11 mouse cellular contexts compared by ENCODE assay signal in genomic region chr10:62401641-62402111, GRCm38 (mm10). TPM values are rescaled to one million over a fixed set of nuclear protein-coding genes. Genes with fewer than 3 reads are reported as not detected.
DNase-seq lines count a peak whose midpoint lies in the region; ATAC-seq and TF ChIP-seq lines count a peak whose summit lies in the region.
"Had no signal": no experiment of that assay in that cellular context is flagged by ENCODE, and none has a peak within 500 bp of the region (broad histone marks: within the 10 kb centered on the region; RNA-seq: fewer than 3 reads in every experiment).

No protein-coding gene starts in this region.

- no peak overlapping the region for H3K4me3 ChIP-seq in forebrain, embryonic 16.5 days (replicated peaks; ENCODE audit: low read length)
- no peak overlapping the region for H3K4me3 ChIP-seq in forebrain, embryonic 12.5 days (replicated peaks)
- H3K4me3 ChIP-seq in midbrain, postnatal 0 days (ENCODE audit: low read depth, low read length), result no peak overlapping the region
- no peak overlapping the region for H3K4me3 ChIP-seq in midbrain, embryonic 16.5 days (ENCODE audit: low read depth, low read length)
- H3K4me3 ChIP-seq: embryonic facial prominence, embryonic 10.5 days; megakaryocyte, embryonic 14.5 days had no signal

- DNase-seq in midbrain, postnatal 0 days (ENCODE audit: low spot score), result peak; percentile 24
- peak; percentile 66 for DNase-seq in gastrocnemius, postnatal 14 days
- peak; percentile 35 for DNase-seq in right cerebral cortex, postnatal 4 days
- no peak for DNase-seq in yolk sac, embryonic 10.5 days (ENCODE audit: low spot score)
- no peak for DNase-seq in urinary bladder, postnatal 10 days (ENCODE audit: low spot score)
- DNase-seq: kidney, adult 2 months had no signal

- H3K27me3 ChIP-seq in forebrain, embryonic 16.5 days (replicated peaks; ENCODE audit: control insufficient read depth, insufficient read depth, low read length), result no peaks in the 10 kb centered on the region
- H3K27me3 ChIP-seq in forebrain, embryonic 12.5 days, result 0 out of 2 replicates have a peak, but pooled peaks cover 4% of the 10 kb centered on the region
- no peaks in the 10 kb centered on the region; the same call in 1 of the 2 replicates for H3K27me3 ChIP-seq in midbrain, postnatal 0 days (ENCODE audit: insufficient read depth, low read length)
- no peaks in the 10 kb centered on the region for H3K27me3 ChIP-seq in midbrain, embryonic 16.5 days (ENCODE audit: control insufficient read depth, insufficient read depth, low read depth, low read length)

- H3K4me2 ChIP-seq in forebrain, embryonic 16.5 days (ENCODE audit: low read length), result no peak overlapping the region
- H3K4me2 ChIP-seq in forebrain, embryonic 12.5 days, result no peak overlapping the region
- no peak overlapping the region for H3K4me2 ChIP-seq in midbrain, postnatal 0 days (ENCODE audit: low read depth, low read length, poor library complexity, severe bottlenecking)
- no peak overlapping the region for H3K4me2 ChIP-seq in midbrain, embryonic 16.5 days (ENCODE audit: low read length)

- H3K27ac ChIP-seq in forebrain, embryonic 16.5 days (ENCODE audit: low read length), result no peak overlapping the region
- H3K27ac ChIP-seq in forebrain, embryonic 12.5 days, result no peak overlapping the region
- H3K27ac ChIP-seq in midbrain, postnatal 0 days (ENCODE audit: low read depth, low read length), result no peak overlapping the region
- no peak overlapping the region for H3K27ac ChIP-seq in midbrain, embryonic 16.5 days (ENCODE audit: low read length)
- H3K27ac ChIP-seq: embryonic facial prominence, embryonic 10.5 days had no signal

- TF ChIP-seq CTCF in midbrain, postnatal 0 days (IDR thresholded peaks at IDR 0.05), result no peak

- H3K36me3 ChIP-seq in forebrain, embryonic 16.5 days (ENCODE audit: control insufficient read depth, insufficient read depth), result no peaks in the 10 kb centered on the region
- no peaks in the 10 kb centered on the region for H3K36me3 ChIP-seq in forebrain, embryonic 12.5 days (replicated peaks)
- no peaks in the 10 kb centered on the region for H3K36me3 ChIP-seq in midbrain, postnatal 0 days (ENCODE audit: insufficient read depth, low read length)
- H3K36me3 ChIP-seq in midbrain, embryonic 16.5 days (ENCODE audit: control insufficient read depth, insufficient read depth, low read length), result no peaks in the 10 kb centered on the region
- H3K36me3 ChIP-seq: embryonic facial prominence, embryonic 10.5 days had no signal

- H3K9me3 ChIP-seq in forebrain, embryonic 16.5 days (ENCODE audit: control insufficient read depth, low read length), result no peaks in the 10 kb centered on the region
- no peaks in the 10 kb centered on the region for H3K9me3 ChIP-seq in forebrain, embryonic 12.5 days
- no peaks in the 10 kb centered on the region for H3K9me3 ChIP-seq in midbrain, postnatal 0 days (ENCODE audit: low read length)
- H3K9me3 ChIP-seq in midbrain, embryonic 16.5 days (replicated peaks; ENCODE audit: control insufficient read depth, low read length, poor library complexity, severe bottlenecking), result no peaks in the 10 kb centered on the region
- H3K9me3 ChIP-seq: embryonic facial prominence, embryonic 10.5 days; megakaryocyte, embryonic 14.5 days had no signal

- intact Hi-C loops in gastrocnemius, postnatal 14 days (cut with DNase I; ENCODE audit: low total_unique reads), result loop anchor here (10.0 kb wide), 1 partner anchor 57 kb away; no protein-coding TSS in a partner anchor

- H3K4me1 ChIP-seq in forebrain, embryonic 16.5 days (replicated peaks; ENCODE audit: control insufficient read depth, insufficient read depth, low read length), result no peaks in the 10 kb centered on the region
- H3K4me1 ChIP-seq in forebrain, embryonic 12.5 days, result peaks cover 4% of the 10 kb centered on the region; the same call in 1 of the 2 replicates
- no peaks in the 10 kb centered on the region; the same call in 1 of the 2 replicates for H3K4me1 ChIP-seq in midbrain, postnatal 0 days (ENCODE audit: insufficient read depth, low read length)
- H3K4me1 ChIP-seq in midbrain, embryonic 16.5 days (ENCODE audit: control insufficient read depth, insufficient read depth, low read length), result peaks cover 5% of the 10 kb centered on the region

- ATAC-seq in forebrain, embryonic 16.5 days, result peak; percentile 49
- no peak for ATAC-seq in forebrain, embryonic 12.5 days (ENCODE audit: low FRiP score)
- ATAC-seq in midbrain, postnatal 0 days (ENCODE audit: low FRiP score), result 0 out of 2 replicates have a peak, but pooled peaks have one; percentile 38
- ATAC-seq in midbrain, embryonic 16.5 days, result no peak

- H3K9ac ChIP-seq in forebrain, embryonic 16.5 days (replicated peaks; ENCODE audit: low read depth, low read length), result no peak overlapping the region
- H3K9ac ChIP-seq in forebrain, embryonic 12.5 days, result no peak overlapping the region
- no peak overlapping the region for H3K9ac ChIP-seq in midbrain, postnatal 0 days (replicated peaks; ENCODE audit: low read length, poor library complexity, severe bottlenecking)
- H3K9ac ChIP-seq in midbrain, embryonic 16.5 days (ENCODE audit: low read depth, low read length), result no peak overlapping the region

- 74% methylated on average over 19 of the region's 19 CpGs for WGBS in forebrain, embryonic 16.5 days
- 89% methylated on average over 19 of the region's 19 CpGs for WGBS in forebrain, embryonic 12.5 days
- 78% methylated on average over 19 of the region's 19 CpGs for WGBS in midbrain, postnatal 0 days
- 86% methylated on average over 19 of the region's 19 CpGs for WGBS in midbrain, embryonic 16.5 days

RNA-seq across cellular contexts. Expression of gene Hkdc1, which starts 20.6 kb away (rescaled TPM):
- 0.11 and 0.28 TPM in 2 replicates for polyA plus RNA-seq in forebrain, embryonic 16.5 days (2015; fragmentation: Nextera tagmentation; extraction: Ambion mirVana)
- 0.11 and 0.28 TPM in 2 replicates for polyA plus RNA-seq in forebrain, embryonic 12.5 days (2016; fragmentation: Nextera tagmentation; extraction: Ambion mirVana)
- total RNA-seq in midbrain, postnatal 0 days (2014; rRNA removed), result 0.44 and 0.47 TPM in 2 replicates
- polyA plus RNA-seq in midbrain, postnatal 0 days (2015; fragmentation: Nextera tagmentation; extraction: Ambion mirVana), result 0.29 and 0.46 TPM in 2 replicates
- polyA plus RNA-seq in midbrain, embryonic 16.5 days (2015; fragmentation: Nextera tagmentation; extraction: Ambion mirVana), result 0.37 and 0.51 TPM in 2 replicates
- under 1 TPM; 0.09 to 0.14 TPM for total RNA-seq in gastrocnemius, postnatal 14 days (2021)

RNA-seq across cellular contexts. Expression of gene Hk1, which starts 22.0 kb away (rescaled TPM):
- 105 and 107 TPM in 2 replicates for polyA plus RNA-seq in forebrain, embryonic 16.5 days (2015; fragmentation: Nextera tagmentation; extraction: Ambion mirVana)
- polyA plus RNA-seq in forebrain, embryonic 12.5 days (2016; fragmentation: Nextera tagmentation; extraction: Ambion mirVana), result 38.5 and 43.3 TPM in 2 replicates
- 103 and 119 TPM in 2 replicates for total RNA-seq in midbrain, postnatal 0 days (2014; rRNA removed)
- polyA plus RNA-seq in midbrain, postnatal 0 days (2015; fragmentation: Nextera tagmentation; extraction: Ambion mirVana), result 157 and 163 TPM in 2 replicates
- polyA plus RNA-seq in midbrain, embryonic 16.5 days (2015; fragmentation: Nextera tagmentation; extraction: Ambion mirVana), result 142 and 155 TPM in 2 replicates
- 10 to 100 TPM; 12.6 to 16.3 TPM for total RNA-seq in gastrocnemius, postnatal 14 days (2021)

RNA-seq across cellular contexts. Expression of gene 4930507D05Rik, which starts 47.6 kb away (rescaled TPM):
- 0.81 and 1.1 TPM in 2 replicates for polyA plus RNA-seq in forebrain, embryonic 16.5 days (2015; fragmentation: Nextera tagmentation; extraction: Ambion mirVana)
- polyA plus RNA-seq in forebrain, embryonic 12.5 days (2016; fragmentation: Nextera tagmentation; extraction: Ambion mirVana), result 0.65 and 0.88 TPM in 2 replicates
- total RNA-seq in midbrain, postnatal 0 days (2014; rRNA removed), result 1.7 and 2.7 TPM in 2 replicates
- polyA plus RNA-seq in midbrain, postnatal 0 days (2015; fragmentation: Nextera tagmentation; extraction: Ambion mirVana), result 1.2 and 1.5 TPM in 2 replicates
- polyA plus RNA-seq in midbrain, embryonic 16.5 days (2015; fragmentation: Nextera tagmentation; extraction: Ambion mirVana), result 1.2 and 1.4 TPM in 2 replicates
- under 1 TPM; 0.16 to 0.23 TPM for total RNA-seq in gastrocnemius, postnatal 14 days (2021)

RNA-seq across cellular contexts. Expression of gene Supv3l1, which starts 47.9 kb away (rescaled TPM):
- polyA plus RNA-seq in forebrain, embryonic 16.5 days (2015; fragmentation: Nextera tagmentation; extraction: Ambion mirVana), result 21.7 and 22.7 TPM in 2 replicates
- 26.4 and 28.9 TPM in 2 replicates for polyA plus RNA-seq in forebrain, embryonic 12.5 days (2016; fragmentation: Nextera tagmentation; extraction: Ambion mirVana)
- 23.4 and 26.6 TPM in 2 replicates for total RNA-seq in midbrain, postnatal 0 days (2014; rRNA removed)
- 15.5 and 16.1 TPM in 2 replicates for polyA plus RNA-seq in midbrain, postnatal 0 days (2015; fragmentation: Nextera tagmentation; extraction: Ambion mirVana)
- polyA plus RNA-seq in midbrain, embryonic 16.5 days (2015; fragmentation: Nextera tagmentation; extraction: Ambion mirVana), result 18.6 and 19.4 TPM in 2 replicates
- total RNA-seq in gastrocnemius, postnatal 14 days (2021), result 10 to 100 TPM; 16.3 to 17.6 TPM

Comparison
In these comparisons a context has a peak if more than half of its experiments do, and no peak if none do; other contexts are left out.
1. ATAC-seq: peak in forebrain, embryonic 16.5 days (single experiment) and midbrain, postnatal 0 days (single experiment); none in forebrain, embryonic 12.5 days (single experiment) and midbrain, embryonic 16.5 days (single experiment).
2. DNase-seq: peak in midbrain, postnatal 0 days (single experiment), gastrocnemius, postnatal 14 days (single experiment) and right cerebral cortex, postnatal 4 days (single experiment); none in yolk sac, embryonic 10.5 days (single experiment) and urinary bladder, postnatal 10 days (single experiment).